Mouse (Mus musculus): Measurements from ENCODE around the gene Myd88. TPM values are rescaled to one million over a fixed set of nuclear protein-coding genes. Genes with fewer than 3 reads are reported as not detected.

The Myd88 gene
- polyA plus RNA-seq, 1 experiment = 4.4 TPM

DNA sequence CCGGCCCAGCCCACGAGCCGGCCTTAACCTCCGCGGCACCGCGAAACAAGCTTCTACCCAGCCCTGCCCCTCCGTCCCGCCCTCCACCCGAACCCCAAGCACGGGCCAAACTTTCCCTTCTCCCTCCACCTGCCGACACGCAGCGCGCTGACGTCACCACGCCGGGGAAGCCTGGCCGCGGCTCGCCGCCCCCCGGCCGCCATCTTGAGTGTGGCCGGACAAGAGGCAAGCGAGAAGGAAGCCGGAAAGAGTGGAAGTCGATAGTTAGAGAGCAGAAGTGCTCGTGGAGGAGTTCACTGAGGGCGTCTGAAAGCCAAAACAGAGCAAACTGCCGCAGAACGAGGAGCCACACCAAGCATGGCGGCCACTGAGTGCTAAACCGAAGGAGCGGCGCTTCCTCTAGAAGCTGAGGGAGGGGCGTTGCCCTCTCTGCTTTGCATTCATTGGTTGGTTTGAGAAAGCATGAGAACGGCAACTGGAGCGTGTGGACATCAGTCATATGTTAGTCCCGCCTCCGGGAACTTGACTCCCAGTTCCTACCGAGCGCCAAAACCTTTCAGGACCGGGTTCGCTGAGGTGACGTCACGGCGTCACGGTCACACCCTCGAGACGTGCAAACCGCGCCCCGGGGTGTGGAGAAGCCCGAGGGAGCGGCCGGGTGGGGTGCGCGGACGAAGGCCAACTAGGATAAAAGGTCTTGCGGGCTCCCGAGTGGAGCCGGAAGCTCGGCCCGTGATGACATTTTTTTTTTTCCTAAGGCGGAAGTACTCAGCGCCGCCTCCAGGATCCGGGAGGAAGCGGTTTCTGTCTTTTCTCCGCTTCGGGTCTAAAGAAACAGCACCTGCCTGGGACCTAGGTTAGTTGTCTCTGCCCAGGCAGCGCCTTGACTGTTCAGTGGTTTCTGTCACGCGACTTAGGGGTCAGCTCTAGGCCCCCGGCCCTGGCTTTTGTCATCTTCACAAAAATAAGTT is 18.6 kb downstream of the Myd88 start, which contains the start of gene Oxsr1:
TSS of gene Oxsr1 (minus strand) at position 139 of the 971 bp plus-strand sequence.
- TF ChIP-seq POLR2A (IDR thresholded peaks at IDR 0.05; ENCODE audit: borderline replicate concordance, extremely low read depth, insufficient read depth, insufficient read length, poor library complexity, severe bottlenecking) = peak; percentile 25; the same call in 1 of the 2 replicates
- TF ChIP-seq CTCF (IDR thresholded peaks at IDR 0.05; ENCODE audit: borderline replicate concordance, extremely low read depth, insufficient read depth, insufficient read length) = peak; percentile 62

DNA sequence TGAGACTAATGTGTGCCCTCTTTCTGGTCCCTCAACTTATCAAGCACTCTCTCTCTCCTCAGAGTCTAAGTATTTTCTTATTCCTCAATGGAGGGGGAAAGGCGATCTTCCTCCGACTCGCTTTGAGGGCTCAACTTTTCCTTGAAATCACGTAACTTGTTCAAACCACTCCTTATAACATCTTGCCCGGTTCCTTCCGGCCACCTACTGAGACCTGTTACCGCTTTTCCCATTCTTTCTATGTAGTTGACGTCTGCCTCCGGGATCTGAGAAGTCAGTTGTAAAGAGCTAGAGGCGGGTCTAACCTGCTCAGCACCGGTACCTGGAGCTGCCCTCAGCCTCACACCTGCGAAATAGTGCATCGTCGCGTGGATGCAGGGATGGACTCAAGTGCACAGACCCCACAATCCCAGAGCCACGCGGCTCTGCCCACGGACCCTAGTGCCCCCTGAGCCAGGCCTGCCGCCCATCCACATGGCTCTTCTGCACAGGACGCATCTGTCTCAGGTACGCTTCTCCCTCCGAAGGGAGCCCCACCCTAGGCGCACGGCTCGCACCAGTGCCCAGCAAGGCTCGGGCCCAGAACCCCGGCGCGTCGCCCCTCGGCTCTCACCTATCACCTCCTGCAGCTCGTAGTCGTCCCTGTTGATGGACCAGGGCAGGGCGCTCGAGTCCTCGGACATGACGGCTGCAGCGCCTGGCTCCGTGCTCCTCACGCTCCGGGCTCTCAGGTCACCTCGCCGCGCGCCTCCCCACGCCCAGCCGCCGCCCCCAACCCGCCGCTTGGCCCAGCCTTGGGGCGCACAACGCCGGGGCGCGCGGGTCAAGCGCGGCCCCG is 19.6 kb downstream of the Myd88 start:
- DNase-seq (ENCODE audit: low read depth) = peak; percentile 33
- TF ChIP-seq POLR2A (IDR thresholded peaks at IDR 0.05; ENCODE audit: borderline replicate concordance, extremely low read depth, insufficient read depth, insufficient read length, poor library complexity, severe bottlenecking) (no peak), CTCF (IDR thresholded peaks at IDR 0.05; ENCODE audit: borderline replicate concordance, extremely low read depth, insufficient read depth, insufficient read length) (no peak)

More for the DNA sequence above, 18.6 kb downstream of the Myd88 start, which contains the start of gene Oxsr1:
- peak; percentile 100 for DNase-seq (ENCODE audit: low read depth)

GRCm38 (mm10) chr9:119320946-119321345 is 20.3 kb downstream of the Myd88 start:
- peak; percentile 20 for DNase-seq (ENCODE audit: low read depth)
- TF ChIP-seq CTCF (IDR thresholded peaks at IDR 0.05; ENCODE audit: borderline replicate concordance, extremely low read depth, insufficient read depth, insufficient read length) = no peak

DNA sequence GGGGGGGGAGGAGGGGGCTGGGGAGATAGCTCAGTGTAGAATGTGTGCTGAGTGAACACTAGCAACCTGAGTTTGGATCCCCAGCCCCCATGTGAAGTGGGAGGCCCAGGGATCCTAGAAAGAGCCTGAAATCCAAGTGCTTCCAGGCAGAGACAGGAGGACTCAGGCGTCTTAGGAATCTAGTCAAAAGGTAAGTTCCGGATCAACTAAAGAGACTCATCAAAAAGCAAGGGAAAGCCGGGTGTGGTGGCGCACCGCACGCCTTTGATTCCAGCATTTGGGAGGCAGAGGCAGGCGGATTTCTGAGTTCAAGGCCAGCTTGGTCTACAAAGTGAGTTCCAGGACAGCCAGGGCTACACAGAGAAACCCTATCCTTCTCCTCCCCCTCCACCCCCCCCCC is 20.8 kb downstream of the Myd88 start:
- TF ChIP-seq POLR2A (IDR thresholded peaks at IDR 0.05; ENCODE audit: borderline replicate concordance, extremely low read depth, insufficient read depth, insufficient read length, poor library complexity, severe bottlenecking) = no peak
- DNase-seq (ENCODE audit: low read depth) = no peak

DNA sequence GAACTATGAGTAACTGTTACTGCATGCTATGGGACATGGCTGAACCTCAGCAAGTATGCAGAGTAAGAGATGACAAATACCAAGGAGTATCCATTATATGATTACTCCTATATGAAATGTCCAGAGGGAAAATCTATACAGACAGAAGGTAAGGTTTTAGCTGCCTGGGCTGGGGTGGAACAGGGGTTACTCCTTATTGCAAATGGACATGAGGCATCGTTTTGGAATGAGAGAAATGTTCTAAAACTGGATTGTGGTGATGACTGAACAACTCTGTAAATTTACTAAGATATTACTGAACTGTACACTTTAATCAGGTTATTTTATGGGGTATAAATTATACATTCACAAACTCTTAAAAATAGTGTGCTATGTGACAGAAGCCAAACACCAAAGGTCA is 22.3 kb downstream of the Myd88 start:
- no peak for DNase-seq (ENCODE audit: low read depth)
- TF ChIP-seq CTCF (IDR thresholded peaks at IDR 0.05; ENCODE audit: borderline replicate concordance, extremely low read depth, insufficient read depth, insufficient read length) (no peak), POLR2A (IDR thresholded peaks at IDR 0.05; ENCODE audit: borderline replicate concordance, extremely low read depth, insufficient read depth, insufficient read length, poor library complexity, severe bottlenecking) (no peak)

- TF ChIP-seq CTCF (IDR thresholded peaks at IDR 0.05; ENCODE audit: borderline replicate concordance, extremely low read depth, insufficient read depth, insufficient read length) (no peak), POLR2A (IDR thresholded peaks at IDR 0.05; ENCODE audit: borderline replicate concordance, extremely low read depth, insufficient read depth, insufficient read length, poor library complexity, severe bottlenecking) (no peak)
- DNase-seq (ENCODE audit: low read depth) = no peak
Observed at GRCm38 (mm10) chr9:119313096-119313495, 28.1 kb downstream of the Myd88 start.

DNA sequence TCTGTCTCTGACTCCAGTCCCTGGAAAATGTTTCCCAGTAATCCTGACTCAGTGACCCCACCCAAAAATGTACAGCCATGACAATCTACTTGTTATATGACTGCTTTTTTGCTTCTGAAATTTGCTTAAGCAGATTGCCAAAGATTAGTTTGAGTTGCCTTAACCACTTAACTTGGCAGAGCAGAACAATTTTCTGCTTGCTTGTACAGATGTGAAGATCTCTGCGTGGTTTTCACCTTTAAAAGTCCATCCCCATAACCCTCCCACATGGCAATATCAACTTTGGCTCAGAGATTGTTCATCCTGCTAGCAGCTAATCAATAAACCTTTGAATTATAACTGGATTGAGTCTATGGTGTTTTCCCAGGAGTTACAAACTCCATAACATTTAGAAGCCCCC is 32.1 kb downstream of the Myd88 start:
- TF ChIP-seq POLR2A (IDR thresholded peaks at IDR 0.05; ENCODE audit: borderline replicate concordance, extremely low read depth, insufficient read depth, insufficient read length, poor library complexity, severe bottlenecking) (no peak), CTCF (IDR thresholded peaks at IDR 0.05; ENCODE audit: borderline replicate concordance, extremely low read depth, insufficient read depth, insufficient read length) (no peak)

GRCm38 (mm10) chr9:119305863-119306262 is 35.3 kb downstream of the Myd88 start:
- no peak for TF ChIP-seq POLR2A (IDR thresholded peaks at IDR 0.05; ENCODE audit: borderline replicate concordance, extremely low read depth, insufficient read depth, insufficient read length, poor library complexity, severe bottlenecking)
- no peak for TF ChIP-seq CTCF (IDR thresholded peaks at IDR 0.05; ENCODE audit: borderline replicate concordance, extremely low read depth, insufficient read depth, insufficient read length)
- no peak for DNase-seq (ENCODE audit: low read depth)

More for the DNA sequence above, 32.1 kb downstream of the Myd88 start:
- no peak for DNase-seq (ENCODE audit: low read depth)

DNA sequence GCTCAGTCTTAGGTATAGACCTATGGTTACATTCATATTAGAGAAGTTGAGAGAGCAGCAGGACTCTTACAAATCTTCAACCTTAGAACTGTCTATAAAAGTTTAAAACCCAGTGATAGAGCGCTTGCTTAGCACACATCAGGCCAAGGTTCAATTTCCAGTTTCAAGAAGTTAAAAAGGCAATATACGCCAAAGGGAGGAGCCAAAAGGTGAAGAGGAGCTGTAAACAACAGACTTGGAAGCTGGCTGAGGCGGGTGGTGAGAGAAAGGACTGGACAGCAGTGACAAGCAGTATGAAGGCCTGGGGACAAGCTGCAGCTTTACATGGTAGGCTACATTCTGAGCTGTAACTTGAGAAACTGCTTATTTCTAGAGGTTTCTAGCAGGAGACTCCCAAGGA is 42.6 kb downstream of the Myd88 start:
- no peak for DNase-seq (ENCODE audit: low read depth)
- TF ChIP-seq CTCF (IDR thresholded peaks at IDR 0.05; ENCODE audit: borderline replicate concordance, extremely low read depth, insufficient read depth, insufficient read length) = no peak
- no peak for TF ChIP-seq POLR2A (IDR thresholded peaks at IDR 0.05; ENCODE audit: borderline replicate concordance, extremely low read depth, insufficient read depth, insufficient read length, poor library complexity, severe bottlenecking)

DNA sequence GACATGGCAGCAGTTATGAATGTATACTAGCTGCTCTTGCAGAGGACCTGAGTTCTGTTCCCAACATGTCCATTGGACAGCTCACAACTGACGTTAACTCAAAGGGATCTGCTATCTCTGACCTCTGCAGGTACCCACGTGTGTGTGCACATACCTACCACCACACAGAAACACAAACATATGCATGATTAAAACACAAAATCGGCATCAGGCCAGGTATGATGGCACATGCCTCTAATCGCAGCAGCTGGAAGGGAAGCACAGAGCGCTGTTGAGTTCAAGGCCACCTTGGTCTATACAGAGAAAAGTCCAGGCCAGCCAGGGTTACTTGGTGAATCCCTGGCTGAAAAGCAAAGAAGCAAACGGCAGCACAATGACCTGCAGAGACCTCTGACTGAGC is 43.5 kb downstream of the Myd88 start:
- no peak for DNase-seq (ENCODE audit: low read depth)
- TF ChIP-seq POLR2A (IDR thresholded peaks at IDR 0.05; ENCODE audit: borderline replicate concordance, extremely low read depth, insufficient read depth, insufficient read length, poor library complexity, severe bottlenecking) (no peak), CTCF (IDR thresholded peaks at IDR 0.05; ENCODE audit: borderline replicate concordance, extremely low read depth, insufficient read depth, insufficient read length) (no peak)

- no peak for TF ChIP-seq CTCF (IDR thresholded peaks at IDR 0.05; ENCODE audit: borderline replicate concordance, extremely low read depth, insufficient read depth, insufficient read length)
- TF ChIP-seq POLR2A (IDR thresholded peaks at IDR 0.05; ENCODE audit: borderline replicate concordance, extremely low read depth, insufficient read depth, insufficient read length, poor library complexity, severe bottlenecking) = no peak
- no peak for DNase-seq (ENCODE audit: low read depth)
Observed at GRCm38 (mm10) chr9:119290791-119291190, 50.4 kb downstream of the Myd88 start.

Other genes starting within 250 kb of the Myd88 start
- 20.4 and 25.0 TPM in 2 replicates for gene Plcd1, start 247.9 kb downstream of the Myd88 start, polyA plus RNA-seq (2012; rRNA removed)
- 0.92 and 2.2 TPM in 2 replicates for gene Dlec1, start 238.9 kb downstream of the Myd88 start, polyA plus RNA-seq (2012; rRNA removed)
- gene Acaa1b, start 184.3 kb downstream of the Myd88 start, polyA plus RNA-seq (2012; rRNA removed) = 1.4 and 2.1 TPM in 2 replicates
- gene Gm47289, start 182.2 kb downstream of the Myd88 start, polyA plus RNA-seq (2012; rRNA removed) = not detected in 2 replicates
- gene Slc22a13, start 132.3 kb downstream of the Myd88 start, polyA plus RNA-seq (2012; rRNA removed) = 0.06 and 0.10 TPM in 2 replicates
- 53.8 and 55.0 TPM in 2 replicates for gene Oxsr1, start 19.0 kb downstream of the Myd88 start, polyA plus RNA-seq (2012; rRNA removed)
- gene Acaa1a, start 1.7 kb downstream of the Myd88 start, polyA plus RNA-seq (2012; rRNA removed) = 132 and 164 TPM in 2 replicates
- 5.2 and 6.3 TPM in 2 replicates for gene Xylb, start 16.0 kb upstream of the Myd88 start, polyA plus RNA-seq (2012; rRNA removed)
- 0.04 and 0.05 TPM in 2 replicates for gene Slc22a14, start 24.1 kb upstream of the Myd88 start, polyA plus RNA-seq (2012; rRNA removed)
- 22.1 and 32.1 TPM in 2 replicates for gene Acvr2b, start 60.7 kb upstream of the Myd88 start, polyA plus RNA-seq (2012; rRNA removed)
- gene Exog, start 103.5 kb upstream of the Myd88 start, polyA plus RNA-seq (2012; rRNA removed) = 21.4 and 25.7 TPM in 2 replicates
- 0.97 and 1.5 TPM in 2 replicates for gene Scn5a, start 237.6 kb upstream of the Myd88 start, polyA plus RNA-seq (2012; rRNA removed)

Data from brain, embryonic 14.5 days (tissue).